Mouse (Mus musculus) megakaryocyte-erythroid progenitor cell, adult 5-6 weeks (primary cell): ENCODE measurements around the gene Padi6. TPM values are rescaled to one million over a fixed set of nuclear protein-coding genes. Genes with fewer than 3 reads are reported as not detected.
A peak's percentile ranks its signal among the peaks of the same experiment; 100 is the strongest.

ENCODE experiments used
- ATAC-seq: replicated peaks from 2 replicates; pipeline ENCODE4 v1.8.0; 2016; ENCODE audit warnings: mild to moderate bottlenecking, inconsistent platforms; ENCODE audit not compliant: severe bottlenecking, poor library complexity, low FRiP score, low TSS enrichment
- total RNA-seq, 2 experiments: library from RNA; stranded (forward) in 1 of 2; stranded (reverse) in 1 of 2; fragments of 200-1000, 215-1000 nt in 1 of 2; fragments of >200 nt in 1 of 2; fragmentation: Nextera tagmentation in 1 of 2; gene quantifications; 2 replicates each; pipeline ENCODE4 v1.2.3; 2014 to 2017

Gene Padi6
- total RNA-seq, 2 experiments from 2014 or later, result not detected

GRCm38 (mm10) chr4:140711360-140711759 lies 31.1 kb downstream of the Padi6 start:
- ATAC-seq, result no peak

- no peak for ATAC-seq
Observed at GRCm38 (mm10) chr4:140710781-140711180, 31.7 kb downstream of the Padi6 start.

- no peak for ATAC-seq
Observed at GRCm38 (mm10) chr4:140709617-140710016, 32.8 kb downstream of the Padi6 start.

- no peak for ATAC-seq
Observed at GRCm38 (mm10) chr4:140709111-140709510, 33.3 kb downstream of the Padi6 start.

- no peak for ATAC-seq
Observed at GRCm38 (mm10) chr4:140708297-140708927, 34.0 kb downstream of the Padi6 start.

- ATAC-seq, result no peak
Observed at GRCm38 (mm10) chr4:140707615-140708014, 34.8 kb downstream of the Padi6 start.

- no peak for ATAC-seq
Observed at GRCm38 (mm10) chr4:140704166-140704565, 38.3 kb downstream of the Padi6 start.

GRCm38 (mm10) chr4:140703636-140704035 lies 38.8 kb downstream of the Padi6 start:
- no peak for ATAC-seq

GRCm38 (mm10) chr4:140702611-140703327 lies 39.7 kb downstream of the Padi6 start:
- no peak for ATAC-seq

GRCm38 (mm10) chr4:140701716-140702561 lies 40.5 kb downstream of the Padi6 start:
- ATAC-seq, result no peak

- ATAC-seq, result peak; percentile 31; the same call in 1 of the 2 replicates
Observed at GRCm38 (mm10) chr4:140701049-140701715, 41.3 kb downstream of the Padi6 start.

- no peak for ATAC-seq
Observed at GRCm38 (mm10) chr4:140700269-140701018, 42.0 kb downstream of the Padi6 start, which contains the start of gene Rcc2. Gene Rcc2 (plus strand): TSS chr4:140700541.

- peak; percentile 76 for ATAC-seq
Observed at GRCm38 (mm10) chr4:140699441-140700127, 42.9 kb downstream of the Padi6 start.

- peak; percentile 62 for ATAC-seq
Observed at GRCm38 (mm10) chr4:140695675-140696585, 46.5 kb downstream of the Padi6 start.

- ATAC-seq, result no peak
Observed at GRCm38 (mm10) chr4:140695146-140695545, 47.3 kb downstream of the Padi6 start.

- no peak for ATAC-seq
Observed at GRCm38 (mm10) chr4:140694551-140695060, 47.8 kb downstream of the Padi6 start.

- ATAC-seq, result no peak
Observed at GRCm38 (mm10) chr4:140693513-140693912, 48.9 kb downstream of the Padi6 start.
